Mouse (Mus musculus): ENCODE measurements around the gene Oma1. TPM values are rescaled to one million over a fixed set of nuclear protein-coding genes. Genes with fewer than 3 reads are reported as not detected.

Oma1 gene
- polyA plus RNA-seq, 1 experiment from 2014 or later: 18.7 TPM

GRCm38 (mm10) chr4:103385031-103385430 is 71.4 kb downstream of the Oma1 start:
- no peaks in the 10 kb centered on the region for H3K4me1 ChIP-seq (ENCODE audit: control insufficient read depth, insufficient read depth, low read length)
- H3K4me2 ChIP-seq (replicated peaks; ENCODE audit: low read depth, low read length): no peak overlapping the region
- ATAC-seq (ENCODE audit: insufficient number of reproducible peaks, insufficient read depth, low FRiP score, low read depth): no peak
- H3K27me3 ChIP-seq (ENCODE audit: control insufficient read depth, insufficient read depth, low read length): no peaks in the 10 kb centered on the region
- no peaks in the 10 kb centered on the region for H3K36me3 ChIP-seq (ENCODE audit: control insufficient read depth, insufficient read depth, low read length)
- H3K4me3 ChIP-seq (ENCODE audit: low read depth, low read length): no peak overlapping the region
- no peaks in the 10 kb centered on the region for H3K9me3 ChIP-seq (ENCODE audit: control insufficient read depth, low read depth, low read length)
- no peak overlapping the region for H3K9ac ChIP-seq (replicated peaks; ENCODE audit: low read depth, low read length)
- WGBS: 79% methylated on average over 4 of the region's 4 CpGs
- no peak overlapping the region for H3K27ac ChIP-seq (ENCODE audit: low read length)

- no peaks in the 10 kb centered on the region for H3K27me3 ChIP-seq (ENCODE audit: control insufficient read depth, insufficient read depth, low read length)
- H3K9me3 ChIP-seq (ENCODE audit: control insufficient read depth, low read depth, low read length): no peaks in the 10 kb centered on the region
- H3K4me3 ChIP-seq (ENCODE audit: low read depth, low read length): no peak overlapping the region
- ATAC-seq (ENCODE audit: insufficient number of reproducible peaks, insufficient read depth, low FRiP score, low read depth): no peak
- WGBS: 33% methylated on average over 4 of the region's 4 CpGs
- H3K4me1 ChIP-seq (ENCODE audit: control insufficient read depth, insufficient read depth, low read length): no peaks in the 10 kb centered on the region
- H3K27ac ChIP-seq (ENCODE audit: low read length): no peak overlapping the region
- no peak overlapping the region for H3K4me2 ChIP-seq (replicated peaks; ENCODE audit: low read depth, low read length)
- no peak overlapping the region for H3K9ac ChIP-seq (replicated peaks; ENCODE audit: low read depth, low read length)
- H3K36me3 ChIP-seq (ENCODE audit: control insufficient read depth, insufficient read depth, low read length): no peaks in the 10 kb centered on the region
These were observed 72.5 kb downstream of the Oma1 start for GRCm38 (mm10) chr4:103385835-103386787.

- Histone ChIP-seq H3K27ac (ENCODE audit: low read length) (no peak overlapping the region), H3K9ac (replicated peaks; ENCODE audit: low read depth, low read length) (no peak overlapping the region), H3K9me3 (ENCODE audit: control insufficient read depth, low read depth, low read length) (no peaks in the 10 kb centered on the region), H3K4me1 (ENCODE audit: control insufficient read depth, insufficient read depth, low read length) (no peaks in the 10 kb centered on the region), H3K27me3 (ENCODE audit: control insufficient read depth, insufficient read depth, low read length) (no peaks in the 10 kb centered on the region), H3K36me3 (ENCODE audit: control insufficient read depth, insufficient read depth, low read length) (no peaks in the 10 kb centered on the region), H3K4me3 (ENCODE audit: low read depth, low read length) (no peak overlapping the region), H3K4me2 (replicated peaks; ENCODE audit: low read depth, low read length) (no peak overlapping the region)
- no peak for ATAC-seq (ENCODE audit: insufficient number of reproducible peaks, insufficient read depth, low FRiP score, low read depth)
- 85% methylated on average over 3 of the region's 3 CpGs for WGBS
These were observed 73.7 kb downstream of the Oma1 start for GRCm38 (mm10) chr4:103387292-103387691.

GRCm38 (mm10) chr4:103388530-103389178 is 75.0 kb downstream of the Oma1 start:
- H3K36me3 ChIP-seq (ENCODE audit: control insufficient read depth, insufficient read depth, low read length): no peaks in the 10 kb centered on the region
- WGBS: 74% methylated on average over 8 of the region's 8 CpGs
- no peak for ATAC-seq (ENCODE audit: insufficient number of reproducible peaks, insufficient read depth, low FRiP score, low read depth)
- no peaks in the 10 kb centered on the region for H3K27me3 ChIP-seq (ENCODE audit: control insufficient read depth, insufficient read depth, low read length)
- no peak overlapping the region for H3K4me2 ChIP-seq (replicated peaks; ENCODE audit: low read depth, low read length)
- H3K9ac ChIP-seq (replicated peaks; ENCODE audit: low read depth, low read length): no peak overlapping the region
- H3K4me3 ChIP-seq (ENCODE audit: low read depth, low read length): no peak overlapping the region
- no peaks in the 10 kb centered on the region for H3K9me3 ChIP-seq (ENCODE audit: control insufficient read depth, low read depth, low read length)
- H3K4me1 ChIP-seq (ENCODE audit: control insufficient read depth, insufficient read depth, low read length): no peaks in the 10 kb centered on the region
- no peak overlapping the region for H3K27ac ChIP-seq (ENCODE audit: low read length)

GRCm38 (mm10) chr4:103389583-103389982 is 76.0 kb downstream of the Oma1 start:
- no peaks in the 10 kb centered on the region for H3K4me1 ChIP-seq (ENCODE audit: control insufficient read depth, insufficient read depth, low read length)
- H3K4me3 ChIP-seq (ENCODE audit: low read depth, low read length): no peak overlapping the region
- no peak overlapping the region for H3K9ac ChIP-seq (replicated peaks; ENCODE audit: low read depth, low read length)
- H3K9me3 ChIP-seq (ENCODE audit: control insufficient read depth, low read depth, low read length): no peaks in the 10 kb centered on the region
- H3K36me3 ChIP-seq (ENCODE audit: control insufficient read depth, insufficient read depth, low read length): no peaks in the 10 kb centered on the region
- WGBS: 40% methylated on average over 3 of the region's 3 CpGs
- ATAC-seq (ENCODE audit: insufficient number of reproducible peaks, insufficient read depth, low FRiP score, low read depth): no peak
- H3K27ac ChIP-seq (ENCODE audit: low read length): no peak overlapping the region
- H3K4me2 ChIP-seq (replicated peaks; ENCODE audit: low read depth, low read length): no peak overlapping the region
- H3K27me3 ChIP-seq (ENCODE audit: control insufficient read depth, insufficient read depth, low read length): no peaks in the 10 kb centered on the region

GRCm38 (mm10) chr4:103390499-103390898 is 76.9 kb downstream of the Oma1 start:
- no peaks in the 10 kb centered on the region for H3K36me3 ChIP-seq (ENCODE audit: control insufficient read depth, insufficient read depth, low read length)
- ATAC-seq (ENCODE audit: insufficient number of reproducible peaks, insufficient read depth, low FRiP score, low read depth): no peak
- H3K9me3 ChIP-seq (ENCODE audit: control insufficient read depth, low read depth, low read length): no peaks in the 10 kb centered on the region
- H3K27me3 ChIP-seq (ENCODE audit: control insufficient read depth, insufficient read depth, low read length): no peaks in the 10 kb centered on the region
- no peaks in the 10 kb centered on the region for H3K4me1 ChIP-seq (ENCODE audit: control insufficient read depth, insufficient read depth, low read length)
- H3K4me3 ChIP-seq (ENCODE audit: low read depth, low read length): no peak overlapping the region
- WGBS: 69% methylated on average over 2 of the region's 2 CpGs
- no peak overlapping the region for H3K27ac ChIP-seq (ENCODE audit: low read length)
- H3K4me2 ChIP-seq (replicated peaks; ENCODE audit: low read depth, low read length): no peak overlapping the region
- H3K9ac ChIP-seq (replicated peaks; ENCODE audit: low read depth, low read length): no peak overlapping the region

- H3K4me1 ChIP-seq (ENCODE audit: control insufficient read depth, insufficient read depth, low read length): no peaks in the 10 kb centered on the region
- H3K27ac ChIP-seq (ENCODE audit: low read length): no peak overlapping the region
- no peaks in the 10 kb centered on the region for H3K27me3 ChIP-seq (ENCODE audit: control insufficient read depth, insufficient read depth, low read length)
- no peak overlapping the region for H3K4me3 ChIP-seq (ENCODE audit: low read depth, low read length)
- no peak overlapping the region for H3K4me2 ChIP-seq (replicated peaks; ENCODE audit: low read depth, low read length)
- 87% methylated on average over 4 of the region's 4 CpGs for WGBS
- no peak overlapping the region for H3K9ac ChIP-seq (replicated peaks; ENCODE audit: low read depth, low read length)
- H3K36me3 ChIP-seq (ENCODE audit: control insufficient read depth, insufficient read depth, low read length): no peaks in the 10 kb centered on the region
- no peak for ATAC-seq (ENCODE audit: insufficient number of reproducible peaks, insufficient read depth, low FRiP score, low read depth)
- H3K9me3 ChIP-seq (ENCODE audit: control insufficient read depth, low read depth, low read length): no peaks in the 10 kb centered on the region
These were observed 81.5 kb downstream of the Oma1 start for GRCm38 (mm10) chr4:103395066-103395465.

GRCm38 (mm10) chr4:103395905-103396304 is 82.3 kb downstream of the Oma1 start:
- no peak for ATAC-seq (ENCODE audit: insufficient number of reproducible peaks, insufficient read depth, low FRiP score, low read depth)
- H3K9me3 ChIP-seq (ENCODE audit: control insufficient read depth, low read depth, low read length): no peaks in the 10 kb centered on the region
- no peak overlapping the region for H3K4me3 ChIP-seq (ENCODE audit: low read depth, low read length)
- H3K36me3 ChIP-seq (ENCODE audit: control insufficient read depth, insufficient read depth, low read length): no peaks in the 10 kb centered on the region
- no peaks in the 10 kb centered on the region for H3K4me1 ChIP-seq (ENCODE audit: control insufficient read depth, insufficient read depth, low read length)
- no peak overlapping the region for H3K9ac ChIP-seq (replicated peaks; ENCODE audit: low read depth, low read length)
- no peak overlapping the region for H3K27ac ChIP-seq (ENCODE audit: low read length)
- WGBS: 74% methylated on average over 9 of the region's 9 CpGs
- no peak overlapping the region for H3K4me2 ChIP-seq (replicated peaks; ENCODE audit: low read depth, low read length)
- no peaks in the 10 kb centered on the region for H3K27me3 ChIP-seq (ENCODE audit: control insufficient read depth, insufficient read depth, low read length)

All from stomach, embryonic 14.5 days (tissue).